Mouse (Mus musculus): ENCODE data around the gene Rnf144b. TPM values are rescaled to one million over a fixed set of nuclear protein-coding genes. Genes with fewer than 3 reads are reported as not detected.

Rnf144b gene
- polyA plus RNA-seq, 1 experiment: 2.4 TPM

- TF ChIP-seq POLR2A (IDR thresholded peaks at IDR 0.05; ENCODE audit: low read depth, low read length) (no peak), CTCF (IDR thresholded peaks at IDR 0.05; ENCODE audit: extremely low read depth, insufficient read length, insufficient replicate concordance, low read depth, low read length) (no peak)
- no peak overlapping the region for H3K27ac ChIP-seq (ENCODE audit: insufficient read depth, low read depth, low read length)
- H3K4me1 ChIP-seq (ENCODE audit: control insufficient read depth, insufficient read depth, insufficient read length, low read length): no peaks in the 10 kb centered on the region
- WGBS: 58% methylated on average over 13 of the region's 13 CpGs
- H3K27me3 ChIP-seq (ENCODE audit: control insufficient read depth, insufficient read depth, low read length): no peaks in the 10 kb centered on the region
- no peak overlapping the region for H3K4me3 ChIP-seq (ENCODE audit: low read depth, low read length)
- no peaks in the 10 kb centered on the region for H3K36me3 ChIP-seq (ENCODE audit: control insufficient read depth, insufficient read depth, low read length)
Measured at GRCm38 (mm10) chr13:47170811-47171555, 48.5 kb downstream of the Rnf144b start.

- Histone ChIP-seq H3K27ac (ENCODE audit: insufficient read depth, low read depth, low read length) (no peak overlapping the region), H3K27me3 (ENCODE audit: control insufficient read depth, insufficient read depth, low read length) (no peaks in the 10 kb centered on the region), H3K36me3 (ENCODE audit: control insufficient read depth, insufficient read depth, low read length) (no peaks in the 10 kb centered on the region), H3K4me1 (ENCODE audit: control insufficient read depth, insufficient read depth, insufficient read length, low read length) (no peaks in the 10 kb centered on the region), H3K4me3 (ENCODE audit: low read depth, low read length) (no peak overlapping the region)
- 77% methylated on average over 10 of the region's 10 CpGs for WGBS
- TF ChIP-seq POLR2A (IDR thresholded peaks at IDR 0.05; ENCODE audit: low read depth, low read length) (no peak), CTCF (IDR thresholded peaks at IDR 0.05; ENCODE audit: extremely low read depth, insufficient read length, insufficient replicate concordance, low read depth, low read length) (no peak)
Measured at GRCm38 (mm10) chr13:47172891-47173290, 50.4 kb downstream of the Rnf144b start.

GRCm38 (mm10) chr13:47178182-47178581 lies 55.7 kb downstream of the Rnf144b start:
- TF ChIP-seq POLR2A (IDR thresholded peaks at IDR 0.05; ENCODE audit: low read depth, low read length) (no peak), CTCF (IDR thresholded peaks at IDR 0.05; ENCODE audit: extremely low read depth, insufficient read length, insufficient replicate concordance, low read depth, low read length) (no peak)
- H3K27me3 ChIP-seq (ENCODE audit: control insufficient read depth, insufficient read depth, low read length): no peaks in the 10 kb centered on the region
- H3K4me1 ChIP-seq (ENCODE audit: control insufficient read depth, insufficient read depth, insufficient read length, low read length): no peaks in the 10 kb centered on the region
- no peak overlapping the region for H3K27ac ChIP-seq (ENCODE audit: insufficient read depth, low read depth, low read length)
- no peaks in the 10 kb centered on the region for H3K36me3 ChIP-seq (ENCODE audit: control insufficient read depth, insufficient read depth, low read length)
- WGBS: 69% methylated on average over 8 of the region's 8 CpGs
- no peak overlapping the region for H3K4me3 ChIP-seq (ENCODE audit: low read depth, low read length)

GRCm38 (mm10) chr13:47180776-47181175 lies 58.3 kb downstream of the Rnf144b start:
- no peaks in the 10 kb centered on the region for H3K36me3 ChIP-seq (ENCODE audit: control insufficient read depth, insufficient read depth, low read length)
- no peak overlapping the region for H3K27ac ChIP-seq (ENCODE audit: insufficient read depth, low read depth, low read length)
- H3K27me3 ChIP-seq (ENCODE audit: control insufficient read depth, insufficient read depth, low read length): no peaks in the 10 kb centered on the region
- H3K4me1 ChIP-seq (ENCODE audit: control insufficient read depth, insufficient read depth, insufficient read length, low read length): no peaks in the 10 kb centered on the region
- 60% methylated on average over 7 of the region's 7 CpGs for WGBS
- H3K4me3 ChIP-seq (ENCODE audit: low read depth, low read length): no peak overlapping the region
- TF ChIP-seq CTCF (IDR thresholded peaks at IDR 0.05; ENCODE audit: extremely low read depth, insufficient read length, insufficient replicate concordance, low read depth, low read length) (no peak), POLR2A (IDR thresholded peaks at IDR 0.05; ENCODE audit: low read depth, low read length) (no peak)

GRCm38 (mm10) chr13:47182366-47182765 lies 59.9 kb downstream of the Rnf144b start:
- Histone ChIP-seq H3K4me1 (ENCODE audit: control insufficient read depth, insufficient read depth, insufficient read length, low read length) (no peaks in the 10 kb centered on the region), H3K4me3 (ENCODE audit: low read depth, low read length) (no peak overlapping the region), H3K27me3 (ENCODE audit: control insufficient read depth, insufficient read depth, low read length) (no peaks in the 10 kb centered on the region), H3K27ac (ENCODE audit: insufficient read depth, low read depth, low read length) (no peak overlapping the region), H3K36me3 (ENCODE audit: control insufficient read depth, insufficient read depth, low read length) (no peaks in the 10 kb centered on the region)
- TF ChIP-seq POLR2A (IDR thresholded peaks at IDR 0.05; ENCODE audit: low read depth, low read length): no peak
- TF ChIP-seq CTCF (IDR thresholded peaks at IDR 0.05; ENCODE audit: extremely low read depth, insufficient read length, insufficient replicate concordance, low read depth, low read length): no peak
- 78% methylated on average over 5 of the region's 5 CpGs for WGBS

GRCm38 (mm10) chr13:47183033-47183730 lies 60.7 kb downstream of the Rnf144b start:
- Histone ChIP-seq H3K4me3 (ENCODE audit: low read depth, low read length) (no peak overlapping the region), H3K27ac (ENCODE audit: insufficient read depth, low read depth, low read length) (no peak overlapping the region), H3K36me3 (ENCODE audit: control insufficient read depth, insufficient read depth, low read length) (no peaks in the 10 kb centered on the region), H3K27me3 (ENCODE audit: control insufficient read depth, insufficient read depth, low read length) (no peaks in the 10 kb centered on the region), H3K4me1 (ENCODE audit: control insufficient read depth, insufficient read depth, insufficient read length, low read length) (no peaks in the 10 kb centered on the region)
- TF ChIP-seq CTCF (IDR thresholded peaks at IDR 0.05; ENCODE audit: extremely low read depth, insufficient read length, insufficient replicate concordance, low read depth, low read length) (no peak), POLR2A (IDR thresholded peaks at IDR 0.05; ENCODE audit: low read depth, low read length) (no peak)
- WGBS: 72% methylated on average over 9 of the region's 9 CpGs

GRCm38 (mm10) chr13:47183771-47184170 lies 61.3 kb downstream of the Rnf144b start:
- Histone ChIP-seq H3K36me3 (ENCODE audit: control insufficient read depth, insufficient read depth, low read length) (no peaks in the 10 kb centered on the region), H3K27me3 (ENCODE audit: control insufficient read depth, insufficient read depth, low read length) (no peaks in the 10 kb centered on the region), H3K4me3 (ENCODE audit: low read depth, low read length) (no peak overlapping the region), H3K4me1 (ENCODE audit: control insufficient read depth, insufficient read depth, insufficient read length, low read length) (no peaks in the 10 kb centered on the region), H3K27ac (ENCODE audit: insufficient read depth, low read depth, low read length) (no peak overlapping the region)
- 76% methylated on average over 9 of the region's 9 CpGs for WGBS
- no peak for TF ChIP-seq CTCF (IDR thresholded peaks at IDR 0.05; ENCODE audit: extremely low read depth, insufficient read length, insufficient replicate concordance, low read depth, low read length)
- no peak for TF ChIP-seq POLR2A (IDR thresholded peaks at IDR 0.05; ENCODE audit: low read depth, low read length)
